Mouse (Mus musculus) thymus, adult 2 months (tissue): ENCODE data around the gene Pla2g1b. TPM values are rescaled to one million over a fixed set of nuclear protein-coding genes. Genes with fewer than 3 reads are reported as not detected.

Experiments
- DNase-seq: peaks from one replicate; pipeline ENCODE4 v3.0.0; 2021
- H3K27ac ChIP-seq: fragments of 200-500 bp; 2 replicates; pipeline ENCODE4 v1.5.1; 2012; ENCODE audit warnings: low read length, control low read depth; ENCODE audit not compliant: control insufficient read depth, insufficient read depth
- H3K27me3 ChIP-seq: fragments of 200-500 bp; 2 replicates; pipeline ENCODE4 v1.6.1; 2012; ENCODE audit warnings: mild to moderate bottlenecking, low read length, moderate library complexity, mixed read lengths; ENCODE audit not compliant: control insufficient read depth, insufficient read depth
- H3K36me3 ChIP-seq: fragments of 200-500 bp; 2 replicates; pipeline ENCODE4 v1.6.1; 2012; ENCODE audit warnings: mild to moderate bottlenecking, low read length, moderate library complexity; ENCODE audit not compliant: control insufficient read depth, insufficient read depth
- H3K4me1 ChIP-seq: fragments of 200-500 bp; replicated peaks from 2 replicates; pipeline ENCODE4 v1.6.1; 2012; ENCODE audit warnings: low read length; ENCODE audit not compliant: control insufficient read depth, insufficient read depth
- H3K4me3 ChIP-seq: fragments of 200-500 bp; 2 replicates; pipeline ENCODE4 v1.5.1; 2012; ENCODE audit warnings: mild to moderate bottlenecking, low read length, control low read depth, moderate library complexity; ENCODE audit not compliant: control insufficient read depth, insufficient read depth
- CTCF ChIP-seq: fragments of 200-500 bp; IDR thresholded peaks from 2 replicates; pipeline ENCODE4 v1.5.1; 2012; ENCODE audit warnings: mild to moderate bottlenecking, control low read depth, low read length, moderate library complexity, borderline replicate concordance; ENCODE audit not compliant: control insufficient read depth, poor library complexity, insufficient read depth; ENCODE audit errors: extremely low read depth
- POLR2A ChIP-seq: fragments of 200-500 bp; IDR thresholded peaks from 2 replicates; pipeline ENCODE4 v1.6.1; 2012; ENCODE audit warnings: mild to moderate bottlenecking, low read length, control low read depth, moderate library complexity; ENCODE audit not compliant: control insufficient read depth, poor library complexity, insufficient read depth; ENCODE audit errors: extremely low read depth
- WGBS: fragments of 180-500 bp; shearing (Covaris S2); methylation state at CpG from one replicate; pipeline ENCODE4 v1.1.7; 2018; 5-methylcytosine and 5-hydroxymethylcytosine counted together
- polyA plus RNA-seq: library from polyadenylated mRNA; depleted of rRNA; stranded (reverse); fragments of >200 nt; gene quantifications from 2 replicates; pipeline ENCODE4 v1.2.3, GENCODE M21; 2012

Pla2g1b gene
- polyA plus RNA-seq, 1 experiment = 1.2 TPM

DNA sequence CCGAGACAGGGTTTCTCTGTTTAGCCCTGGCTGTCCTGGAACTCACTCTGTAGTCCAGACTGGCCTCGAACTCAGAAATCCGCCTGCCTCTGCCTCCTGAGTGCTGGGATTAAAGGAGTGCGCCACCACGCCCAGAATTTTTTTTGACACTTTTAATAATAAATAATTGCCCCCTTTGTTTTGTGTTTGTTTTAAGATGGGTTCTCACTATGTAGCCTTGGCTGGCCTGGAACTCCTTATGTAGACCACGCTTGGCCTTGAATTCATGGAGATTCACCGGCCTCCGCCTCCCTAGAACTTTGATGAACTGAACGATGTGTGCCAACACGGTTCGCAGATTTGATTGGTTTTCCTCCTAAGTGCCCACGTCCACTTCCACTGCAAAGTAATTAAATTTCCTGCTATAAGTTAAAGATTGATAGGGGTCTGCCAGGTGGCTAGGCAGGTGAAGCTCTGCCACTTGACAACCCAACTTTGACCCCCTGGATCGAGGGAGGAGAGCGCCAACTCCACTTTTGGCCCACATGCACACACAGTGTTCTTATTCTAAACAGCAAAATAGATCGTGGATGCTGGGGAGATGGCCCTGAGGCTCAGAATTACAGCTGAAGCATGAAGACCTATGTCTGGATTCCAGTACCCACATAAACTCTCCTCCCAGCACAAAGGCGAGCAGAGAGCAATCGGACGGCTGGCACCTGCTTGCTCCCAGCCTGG, 19.6 kb downstream of the Pla2g1b start:
- no peak for TF ChIP-seq CTCF
- TF ChIP-seq POLR2A = no peak
- no peak for DNase-seq
- H3K4me1 ChIP-seq = peaks cover 11% of the 10 kb centered on the region
- no peaks in the 10 kb centered on the region for H3K27me3 ChIP-seq
- WGBS = 94% methylated on average over 18 of the region's 18 CpGs
- H3K27ac ChIP-seq = no peak overlapping the region
- H3K36me3 ChIP-seq = no peaks in the 10 kb centered on the region
- no peak overlapping the region for H3K4me3 ChIP-seq

DNA sequence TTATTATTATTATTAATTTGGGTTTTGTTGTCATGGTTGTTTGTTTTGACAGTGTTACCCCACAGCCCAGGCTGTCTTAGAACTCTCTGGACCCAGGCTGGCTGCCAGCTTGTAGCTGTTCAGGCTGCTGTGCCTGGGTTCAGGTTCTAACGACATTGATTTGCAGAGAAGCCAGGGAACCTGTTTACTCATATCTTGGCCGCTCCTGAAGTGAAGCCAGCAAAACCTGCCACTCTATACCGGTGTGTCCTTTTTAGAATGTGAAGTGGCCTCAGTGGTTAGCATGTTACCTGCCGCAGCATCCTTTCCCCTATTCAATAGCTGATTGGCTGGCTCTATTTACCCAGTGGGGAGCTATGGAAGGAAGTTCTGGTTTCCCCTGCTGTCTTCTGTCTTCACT, 20.7 kb downstream of the Pla2g1b start:
- H3K4me1 ChIP-seq = peaks cover 13% of the 10 kb centered on the region
- 79% methylated on average over 4 of the region's 4 CpGs for WGBS
- no peaks in the 10 kb centered on the region for H3K36me3 ChIP-seq
- no peak for DNase-seq
- H3K27me3 ChIP-seq = no peaks in the 10 kb centered on the region
- TF ChIP-seq CTCF (no peak), POLR2A (no peak)
- no peak overlapping the region for H3K27ac ChIP-seq
- no peak overlapping the region for H3K4me3 ChIP-seq

DNA sequence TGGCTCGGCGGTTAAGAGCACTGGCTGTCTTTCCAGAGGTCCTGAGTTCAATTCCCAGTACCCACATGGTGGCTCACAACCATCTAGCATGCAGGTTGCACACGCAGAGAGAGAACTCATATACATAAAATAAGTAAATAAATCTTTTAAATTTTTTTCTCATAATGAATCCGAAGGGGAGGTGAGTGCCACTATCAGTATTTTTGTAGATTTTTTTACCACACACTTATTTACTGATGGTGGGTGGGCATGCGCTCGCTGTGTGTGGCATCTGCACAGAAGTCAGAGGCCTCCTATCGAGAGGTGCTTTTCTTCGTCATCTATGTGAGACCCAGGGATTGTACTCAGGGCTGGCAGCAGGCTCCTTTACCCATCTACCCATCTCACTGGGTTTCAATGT, 21.3 kb downstream of the Pla2g1b start:
- WGBS = 92% methylated on average over 8 of the region's 8 CpGs
- TF ChIP-seq POLR2A (no peak), CTCF (no peak)
- no peaks in the 10 kb centered on the region for H3K36me3 ChIP-seq

DNA sequence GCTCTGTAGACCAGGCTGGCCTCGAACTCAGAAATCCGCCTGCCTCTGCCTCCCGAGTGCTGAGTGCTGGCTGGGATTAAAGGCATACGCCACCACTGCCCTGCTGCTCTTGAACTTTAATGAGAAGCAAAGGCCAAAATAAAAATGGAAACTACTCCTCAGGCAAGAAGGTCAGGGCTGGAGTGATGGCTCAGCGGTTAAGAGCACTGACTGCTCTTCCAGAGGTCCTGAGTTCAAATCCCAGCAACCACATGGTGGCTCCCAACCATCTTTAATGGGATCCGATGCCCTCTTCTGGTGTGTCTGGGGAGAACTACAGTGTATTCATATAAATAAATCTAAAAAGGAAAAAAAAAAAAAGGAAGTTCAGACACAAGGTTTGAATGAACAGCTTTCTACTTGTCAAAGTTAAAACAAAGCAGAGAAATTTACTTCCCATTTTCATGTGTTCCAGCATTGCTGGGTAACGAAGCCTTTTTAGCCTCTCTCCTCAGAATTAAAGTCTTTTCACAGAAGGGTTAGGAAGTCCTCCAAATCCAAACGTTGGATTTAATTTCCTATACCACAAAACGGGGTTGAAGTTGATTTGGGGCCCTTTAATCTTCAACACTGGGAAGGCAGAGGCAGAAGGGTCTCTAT, 22.0 kb downstream of the Pla2g1b start:
- Histone ChIP-seq H3K4me3 (no peak overlapping the region), H3K36me3 (no peaks in the 10 kb centered on the region), H3K27ac (peak overlapping the region; percentile 80; the same call in 1 of the 2 replicates), H3K27me3 (no peaks in the 10 kb centered on the region), H3K4me1 (peaks cover 19% of the 10 kb centered on the region)
- no peak for TF ChIP-seq CTCF
- no peak for TF ChIP-seq POLR2A
- DNase-seq = no peak
- WGBS = 58% methylated on average over 9 of the region's 9 CpGs

More for the DNA sequence above, 21.3 kb downstream of the Pla2g1b start:
- H3K27me3 ChIP-seq = no peaks in the 10 kb centered on the region
- H3K4me1 ChIP-seq = peaks cover 19% of the 10 kb centered on the region
- H3K27ac ChIP-seq = no peak overlapping the region
- no peak overlapping the region for H3K4me3 ChIP-seq
- DNase-seq = no peak

DNA sequence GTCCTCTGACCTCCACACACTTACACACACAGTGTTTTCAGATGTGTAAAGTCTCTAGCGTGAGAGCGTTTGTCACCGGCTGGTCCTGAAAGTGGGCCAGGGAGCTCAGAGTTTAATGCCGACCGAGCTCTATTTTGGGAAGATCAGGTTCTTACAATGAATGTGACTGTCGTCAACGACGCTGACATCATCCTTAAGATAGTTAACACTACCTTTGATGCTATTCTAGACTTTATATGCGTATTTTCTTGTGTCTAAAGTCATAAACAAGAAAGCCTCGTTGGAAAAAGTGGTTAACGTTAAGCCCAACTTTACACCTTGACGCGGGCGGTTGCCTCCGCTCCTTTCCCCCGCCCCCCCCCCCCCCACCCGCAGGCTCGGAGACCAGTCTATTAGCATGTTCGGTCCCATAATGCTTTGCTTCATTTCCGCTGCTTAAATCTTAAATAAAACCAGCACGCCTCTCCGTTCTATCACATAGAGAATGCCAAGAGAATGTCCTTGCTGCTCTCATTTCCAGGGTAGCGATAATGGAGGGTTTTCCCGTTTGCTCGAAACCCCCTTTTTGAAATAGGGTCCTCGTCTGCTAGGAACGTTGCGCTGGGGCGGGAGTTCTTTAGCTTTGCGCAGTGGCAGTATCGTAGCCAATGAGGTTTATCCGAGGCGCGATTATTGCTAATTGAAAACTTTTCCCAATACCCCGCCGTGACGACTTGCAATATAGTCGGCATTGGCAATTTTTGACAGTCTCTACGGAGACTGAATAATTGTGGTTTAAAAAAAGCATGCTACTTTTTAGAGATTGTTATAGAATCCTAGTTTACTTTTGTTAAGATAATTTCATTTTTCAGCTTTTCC, 23.0 kb downstream of the Pla2g1b start:
- Histone ChIP-seq H3K4me1 (peaks cover 19% of the 10 kb centered on the region), H3K27ac (peak overlapping the region; percentile 95), H3K27me3 (no peaks in the 10 kb centered on the region), H3K4me3 (peak overlapping the region; percentile 18), H3K36me3 (no peaks in the 10 kb centered on the region)
- TF ChIP-seq CTCF (no peak), POLR2A (peak; percentile 58; the same call in 1 of the 2 replicates)
- WGBS = under 1% methylated on average over 39 of the region's 39 CpGs
- DNase-seq = peak; percentile 76

DNA sequence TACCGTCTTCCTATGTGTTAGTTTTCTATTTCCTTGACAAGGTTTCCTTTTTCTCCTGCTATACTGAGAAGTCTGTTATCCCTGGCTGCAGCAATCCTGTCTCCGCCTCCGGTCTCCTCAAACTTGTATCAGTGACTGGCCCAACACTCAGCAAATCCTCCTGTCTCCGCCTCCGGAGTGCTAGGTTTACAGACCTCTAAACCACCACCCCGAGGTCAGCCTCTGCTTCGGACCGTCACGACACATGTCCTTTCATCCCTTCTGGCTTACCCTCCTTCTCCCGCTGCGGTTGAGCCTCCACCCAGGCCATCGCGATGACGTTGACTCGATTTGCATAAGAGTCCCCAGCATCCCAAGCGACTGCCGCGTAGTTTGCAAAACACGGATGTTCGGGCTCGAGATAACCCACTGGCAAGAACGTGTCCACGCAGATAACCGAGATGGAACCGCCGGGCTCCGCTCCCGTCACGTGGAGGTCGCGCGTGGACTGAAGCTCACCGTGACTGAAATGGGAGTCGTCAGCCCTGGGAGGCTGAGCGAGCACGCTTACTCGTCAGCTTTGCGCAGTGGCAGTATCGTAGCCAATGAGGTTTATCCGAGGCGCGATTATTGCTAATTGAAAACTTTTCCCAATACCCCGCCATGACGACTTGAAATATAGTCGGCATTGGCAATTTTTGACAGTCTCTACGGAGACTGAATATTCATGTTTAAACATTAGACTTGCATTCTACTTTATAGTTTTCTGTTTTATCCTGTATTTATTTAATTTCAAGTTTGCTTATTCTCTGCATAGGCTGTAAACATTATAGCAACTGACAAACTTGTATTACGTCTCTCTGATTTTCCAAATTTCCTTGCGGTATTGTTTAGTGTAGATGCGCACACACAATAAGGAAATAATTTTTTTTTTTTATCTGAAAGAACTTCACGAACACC, 23.9 kb downstream of the Pla2g1b start:
- peak; percentile 78 for DNase-seq
- peak overlapping the region; percentile 39 for H3K4me3 ChIP-seq
- TF ChIP-seq CTCF = no peak
- TF ChIP-seq POLR2A = 0 out of 2 replicates have a peak, but pooled peaks have one; percentile 42
- peak overlapping the region; percentile 95 for H3K27ac ChIP-seq
- no peaks in the 10 kb centered on the region for H3K36me3 ChIP-seq
- H3K27me3 ChIP-seq = no peaks in the 10 kb centered on the region
- under 1% methylated on average over 50 of the region's 50 CpGs for WGBS
- H3K4me1 ChIP-seq = peaks cover 16% of the 10 kb centered on the region
